Mouse (Mus musculus): ENCODE data around the gene Sirt7. TPM values are rescaled to one million over a fixed set of nuclear protein-coding genes. Genes with fewer than 3 reads are reported as not detected.

Sirt7 gene
- total and polyA plus RNA-seq, 3 experiments, result 7.0 to 23.7 (median 7.4) TPM

- TF ChIP-seq CTCF (IDR thresholded peaks at IDR 0.05) (no peak), POLR2A (IDR thresholded peaks at IDR 0.05; ENCODE audit: insufficient read depth, low read depth, low read length) (0 out of 2 replicates have a peak, but pooled peaks have one; percentile 13)
- peak overlapping the region; percentile 80 for H3K4me3 ChIP-seq
- H3K27ac ChIP-seq, result peak overlapping the region; percentile 98
- H3K79me2 ChIP-seq (replicated peaks; ENCODE audit: control insufficient read depth, insufficient read depth, low read length), result peaks cover 1% of the 10 kb centered on the region
- DNase-seq, result no peak
- no peaks in the 10 kb centered on the region for H3K27me3 ChIP-seq (ENCODE audit: control insufficient read depth, insufficient read depth, low read length)
- intact Hi-C loops (cut with DNase I), result loop anchor here (2.0 kb wide), 1 partner anchor 23 kb away; the partner anchor contains the start of gene Mcrip1
- no peaks in the 10 kb centered on the region; the same call in 1 of the 2 replicates for H3K36me3 ChIP-seq (ENCODE audit: control insufficient read depth, insufficient read depth, low read length)
- WGBS, result 2% methylated on average over 11 of the region's 11 CpGs
- H3K9ac ChIP-seq (ENCODE audit: low read depth, low read length), result peak overlapping the region; percentile 90
- H3K4me1 ChIP-seq (ENCODE audit: control insufficient read depth, insufficient read depth, low read length), result peaks cover 6% of the 10 kb centered on the region
Measured at GRCm38 (mm10) chr11:120571754-120572416, 53.2 kb downstream of the Sirt7 start.

- H3K36me3 ChIP-seq (ENCODE audit: control insufficient read depth, insufficient read depth, low read length), result no peaks in the 10 kb centered on the region; the same call in 1 of the 2 replicates
- no peak overlapping the region for H3K9ac ChIP-seq (ENCODE audit: low read depth, low read length)
- H3K27ac ChIP-seq, result no peak overlapping the region
- peaks cover 1% of the 10 kb centered on the region for H3K79me2 ChIP-seq (replicated peaks; ENCODE audit: control insufficient read depth, insufficient read depth, low read length)
- no peak overlapping the region; the same call in 1 of the 2 replicates for H3K4me3 ChIP-seq
- no peak for DNase-seq
- H3K4me1 ChIP-seq (ENCODE audit: control insufficient read depth, insufficient read depth, low read length), result peaks cover 6% of the 10 kb centered on the region
- WGBS, result 54% methylated on average over 3 of the region's 3 CpGs
- TF ChIP-seq CTCF (IDR thresholded peaks at IDR 0.05) (no peak), EP300 (IDR thresholded peaks at IDR 0.05; ENCODE audit: insufficient read depth, low read depth, low read length) (no peak), POLR2A (IDR thresholded peaks at IDR 0.05; ENCODE audit: insufficient read depth, low read depth, low read length) (no peak)
- intact Hi-C loops (cut with DNase I), result loop anchor here (2.0 kb wide), 1 partner anchor 22 kb away; the partner anchor contains the start of gene Mcrip1
- no peaks in the 10 kb centered on the region for H3K27me3 ChIP-seq (ENCODE audit: control insufficient read depth, insufficient read depth, low read length)
Measured at GRCm38 (mm10) chr11:120571122-120571521, 53.9 kb downstream of the Sirt7 start.

Small RNAs within 50 kb of the gene (microRNA-seq; reads per million reads assigned to microRNA genes)
- gene Mir6936, result 0 to 1.1 reads per million in 2 experiments

Other genes starting within 250 kb of the Sirt7 start
Only the 30 nearest of the 33 such genes appear.
- 1 to 10 TPM in 1 of 2 experiments, under 1 TPM in 1; 0.42 to 1.5 TPM for gene Tspan10, start 182.6 kb downstream of the Sirt7 start, total RNA-seq (2021)
- gene Tspan10, start 182.6 kb downstream of the Sirt7 start, polyA plus RNA-seq (2012; rRNA removed), result 0.09 and 0.41 TPM in 2 replicates
- under 1 TPM; 0.52 to 0.76 TPM for gene Pde6g, start 171.7 kb downstream of the Sirt7 start, total RNA-seq (2021)
- 0.53 and 1.3 TPM in 2 replicates for gene Pde6g, start 171.7 kb downstream of the Sirt7 start, polyA plus RNA-seq (2012; rRNA removed)
- gene Oxld1, start 167.2 kb downstream of the Sirt7 start, total RNA-seq (2021), result 10 to 100 TPM; 57.4 to 61.6 TPM
- gene Oxld1, start 167.2 kb downstream of the Sirt7 start, polyA plus RNA-seq (2012; rRNA removed), result 52.0 and 59.4 TPM in 2 replicates
- 1 to 10 TPM; 5.8 to 6.0 TPM for gene Ccdc137, start 167.1 kb downstream of the Sirt7 start, total RNA-seq (2021)
- 6.7 and 11.7 TPM in 2 replicates for gene Ccdc137, start 167.1 kb downstream of the Sirt7 start, polyA plus RNA-seq (2012; rRNA removed)
- 10 to 100 TPM in 1 of 2 experiments, 1 to 10 TPM in 1; 9.1 to 10.8 TPM for gene Arl16, start 157.6 kb downstream of the Sirt7 start, total RNA-seq (2021)
- 13.6 and 17.1 TPM in 2 replicates for gene Arl16, start 157.6 kb downstream of the Sirt7 start, polyA plus RNA-seq (2012; rRNA removed)
- 100 to 1,000 TPM; 207 to 232 TPM for gene Mrpl12, start 140.6 kb downstream of the Sirt7 start, total RNA-seq (2021)
- gene Mrpl12, start 140.6 kb downstream of the Sirt7 start, polyA plus RNA-seq (2012; rRNA removed), result 199 and 200 TPM in 2 replicates
- 10 to 100 TPM; 14.1 to 14.6 TPM for gene Slc25a10, start 133.4 kb downstream of the Sirt7 start, total RNA-seq (2021)
- 32.6 and 40.9 TPM in 2 replicates for gene Slc25a10, start 133.4 kb downstream of the Sirt7 start, polyA plus RNA-seq (2012; rRNA removed)
- gene Gcgr, start 94.5 kb downstream of the Sirt7 start, total RNA-seq (2021), result under 1 TPM; 0.68 to 0.73 TPM
- gene Gcgr, start 94.5 kb downstream of the Sirt7 start, polyA plus RNA-seq (2012; rRNA removed), result 2.1 and 2.3 TPM in 2 replicates
- gene Mcrip1, start 75.5 kb downstream of the Sirt7 start, total RNA-seq (2021), result 10 to 100 TPM; 38.5 to 43.9 TPM
- 84.9 and 97.4 TPM in 2 replicates for gene Mcrip1, start 75.5 kb downstream of the Sirt7 start, polyA plus RNA-seq (2012; rRNA removed)
- under 1 TPM in 1 of 2 experiments, not detected in 1; 0.34 TPM for gene Ppp1r27, start 74.1 kb downstream of the Sirt7 start, total RNA-seq (2021)
- gene Ppp1r27, start 74.1 kb downstream of the Sirt7 start, polyA plus RNA-seq (2012; rRNA removed), result 0.64 and 0.96 TPM in 2 replicates
- 100 to 1,000 TPM; 221 to 246 TPM for gene P4hb, start 52.0 kb downstream of the Sirt7 start, total RNA-seq (2021)
- 115 and 174 TPM in 2 replicates for gene P4hb, start 52.0 kb downstream of the Sirt7 start, polyA plus RNA-seq (2012; rRNA removed)
- 100 to 1,000 TPM; 139 to 144 TPM for gene Arhgdia, start 43.6 kb downstream of the Sirt7 start, total RNA-seq (2021)
- 245 and 257 TPM in 2 replicates for gene Arhgdia, start 43.6 kb downstream of the Sirt7 start, polyA plus RNA-seq (2012; rRNA removed)
- 10 to 100 TPM; 48.7 to 52.0 TPM for gene Alyref, start 26.9 kb downstream of the Sirt7 start, total RNA-seq (2021)
- 13.6 and 15.6 TPM in 2 replicates for gene Alyref, start 26.9 kb downstream of the Sirt7 start, polyA plus RNA-seq (2012; rRNA removed)
- 10 to 100 TPM; 79.9 to 89.0 TPM for gene Anapc11, start 26.8 kb downstream of the Sirt7 start, total RNA-seq (2021)
- 87.8 and 105 TPM in 2 replicates for gene Anapc11, start 26.8 kb downstream of the Sirt7 start, polyA plus RNA-seq (2012; rRNA removed)
- not detected for gene Npb, start 16.8 kb downstream of the Sirt7 start, total RNA-seq (2021)
- gene Npb, start 16.8 kb downstream of the Sirt7 start, polyA plus RNA-seq (2012; rRNA removed), result not detected in 2 replicates
- gene Pcyt2, start 7.3 kb downstream of the Sirt7 start, total RNA-seq (2021), result 10 to 100 TPM; 51.8 to 55.6 TPM
- gene Pcyt2, start 7.3 kb downstream of the Sirt7 start, polyA plus RNA-seq (2012; rRNA removed), result 111 and 125 TPM in 2 replicates
- gene Mafg, start 8.4 kb upstream of the Sirt7 start, total RNA-seq (2021), result 10 to 100 TPM; 35.7 to 45.2 TPM
- 32.8 and 37.2 TPM in 2 replicates for gene Mafg, start 8.4 kb upstream of the Sirt7 start, polyA plus RNA-seq (2012; rRNA removed)
- gene Pycr1, start 18.5 kb upstream of the Sirt7 start, total RNA-seq (2021), result 1 to 10 TPM in 1 of 2 experiments, under 1 TPM in 1; 0.81 to 1.2 TPM
- gene Pycr1, start 18.5 kb upstream of the Sirt7 start, polyA plus RNA-seq (2012; rRNA removed), result 3.9 and 4.9 TPM in 2 replicates
- gene Myadml2, start 22.9 kb upstream of the Sirt7 start, total RNA-seq (2021), result 10 to 100 TPM; 77.6 to 87.3 TPM
- 55.1 and 68.3 TPM in 2 replicates for gene Myadml2, start 22.9 kb upstream of the Sirt7 start, polyA plus RNA-seq (2012; rRNA removed)
- under 1 TPM in 1 of 2 experiments, not detected in 1; 0.23 TPM for gene Notum, start 35.9 kb upstream of the Sirt7 start, total RNA-seq (2021)
- gene Notum, start 35.9 kb upstream of the Sirt7 start, polyA plus RNA-seq (2012; rRNA removed), result 0.18 and 0.35 TPM in 2 replicates
- gene Aspscr1, start 47.7 kb upstream of the Sirt7 start, total RNA-seq (2021), result 10 to 100 TPM; 35.2 to 38.3 TPM
- gene Aspscr1, start 47.7 kb upstream of the Sirt7 start, polyA plus RNA-seq (2012; rRNA removed), result 38.4 and 38.6 TPM in 2 replicates
- gene Cenpx, start 88.5 kb upstream of the Sirt7 start, total RNA-seq (2021), result 10 to 100 TPM; 26.4 to 34.2 TPM
- 51.4 and 53.0 TPM in 2 replicates for gene Cenpx, start 88.5 kb upstream of the Sirt7 start, polyA plus RNA-seq (2012; rRNA removed)
- gene Lrrc45, start 88.7 kb upstream of the Sirt7 start, total RNA-seq (2021), result 1 to 10 TPM; 4.2 to 4.5 TPM
- gene Lrrc45, start 88.7 kb upstream of the Sirt7 start, polyA plus RNA-seq (2012; rRNA removed), result 12.5 and 12.7 TPM in 2 replicates
- under 1 TPM; 0.70 to 0.99 TPM for gene Rac3, start 96.2 kb upstream of the Sirt7 start, total RNA-seq (2021)
- 3.3 and 4.6 TPM in 2 replicates for gene Rac3, start 96.2 kb upstream of the Sirt7 start, polyA plus RNA-seq (2012; rRNA removed)
- 10 to 100 TPM; 12.1 to 12.9 TPM for gene Dcxr, start 102.0 kb upstream of the Sirt7 start, total RNA-seq (2021)
- 32.0 and 35.5 TPM in 2 replicates for gene Dcxr, start 102.0 kb upstream of the Sirt7 start, polyA plus RNA-seq (2012; rRNA removed)
- gene Cbr2, start 106.9 kb upstream of the Sirt7 start, total RNA-seq (2021), result 10 to 100 TPM; 17.7 to 19.4 TPM
- 42.3 and 379 TPM in 2 replicates for gene Cbr2, start 106.9 kb upstream of the Sirt7 start, polyA plus RNA-seq (2012; rRNA removed)
- 10 to 100 TPM; 24.5 to 31.4 TPM for gene Hmga1b, start 137.6 kb upstream of the Sirt7 start, total RNA-seq (2021)
- gene Hmga1b, start 137.6 kb upstream of the Sirt7 start, polyA plus RNA-seq (2012; rRNA removed), result 0.57 and 1.4 TPM in 2 replicates
- 10 to 100 TPM; 11.9 to 12.5 TPM for gene Rfng, start 159.0 kb upstream of the Sirt7 start, total RNA-seq (2021)
- 28.6 and 30.0 TPM in 2 replicates for gene Rfng, start 159.0 kb upstream of the Sirt7 start, polyA plus RNA-seq (2012; rRNA removed)
- gene Gps1, start 159.0 kb upstream of the Sirt7 start, total RNA-seq (2021), result 10 to 100 TPM; 54.4 to 55.8 TPM
- gene Gps1, start 159.0 kb upstream of the Sirt7 start, polyA plus RNA-seq (2012; rRNA removed), result 85.9 and 129 TPM in 2 replicates
- gene Dus1l, start 171.2 kb upstream of the Sirt7 start, total RNA-seq (2021), result 10 to 100 TPM; 23.3 to 23.5 TPM
- 20.6 and 26.4 TPM in 2 replicates for gene Dus1l, start 171.2 kb upstream of the Sirt7 start, polyA plus RNA-seq (2012; rRNA removed)

All from heart, adult 2 months (tissue).